Mouse (Mus musculus) cerebellum, adult 2 months (tissue): Measurements from ENCODE around the gene Spata5. TPM values are rescaled to one million over a fixed set of nuclear protein-coding genes. Genes with fewer than 3 reads are reported as not detected.

Source experiments
- DNase-seq, 2 experiments: peaks; one replicate each; pipeline ENCODE4 v3.0.0; 2021
- H3K27ac ChIP-seq: fragments of 200-500 bp; 2 replicates; pipeline ENCODE4 v1.5.1; 2012; ENCODE audit warnings: low read length, control low read depth, inconsistent platforms; ENCODE audit not compliant: insufficient read depth
- H3K27me3 ChIP-seq: fragments of 200-500 bp; 2 replicates; pipeline ENCODE4 v1.6.1; 2012; ENCODE audit warnings: inconsistent platforms, mild to moderate bottlenecking, low read length, moderate library complexity; ENCODE audit not compliant: control insufficient read depth, insufficient read depth
- H3K4me1 ChIP-seq: fragments of 200-500 bp; 2 replicates; pipeline ENCODE4 v1.6.1; 2011; ENCODE audit warnings: low read length; ENCODE audit not compliant: control insufficient read depth, insufficient read depth
- H3K4me3 ChIP-seq: fragments of 200-500 bp; replicated peaks from 2 replicates; pipeline ENCODE3; 2011; ENCODE audit warnings: mild to moderate bottlenecking, low read depth, low read length, control low read depth; ENCODE audit not compliant: insufficient read depth
- CTCF ChIP-seq: fragments of 200-500 bp; IDR thresholded peaks from 2 replicates; pipeline ENCODE4 v1.5.1; 2011; ENCODE audit warnings: low read depth, mild to moderate bottlenecking, control low read depth, low read length, moderate library complexity, borderline replicate concordance; ENCODE audit not compliant: insufficient read depth
- POLR2A ChIP-seq: fragments of 200-500 bp; IDR thresholded peaks from 2 replicates; pipeline ENCODE4 v1.6.1; 2011; ENCODE audit warnings: low read length, control low read depth, borderline replicate concordance; ENCODE audit not compliant: insufficient read depth
- WGBS: fragments of 180-500 bp; shearing (Covaris S2); methylation state at CpG from one replicate; pipeline ENCODE4 v1.1.7; 2018; 5-methylcytosine and 5-hydroxymethylcytosine counted together
- polyA plus RNA-seq: library from polyadenylated mRNA; depleted of rRNA; stranded (reverse); fragments of >200 nt; gene quantifications from 2 replicates; pipeline ENCODE4 v1.2.3, GENCODE M21; 2012

Spata5 gene
- polyA plus RNA-seq, 1 experiment = 8.0 TPM

DNA sequence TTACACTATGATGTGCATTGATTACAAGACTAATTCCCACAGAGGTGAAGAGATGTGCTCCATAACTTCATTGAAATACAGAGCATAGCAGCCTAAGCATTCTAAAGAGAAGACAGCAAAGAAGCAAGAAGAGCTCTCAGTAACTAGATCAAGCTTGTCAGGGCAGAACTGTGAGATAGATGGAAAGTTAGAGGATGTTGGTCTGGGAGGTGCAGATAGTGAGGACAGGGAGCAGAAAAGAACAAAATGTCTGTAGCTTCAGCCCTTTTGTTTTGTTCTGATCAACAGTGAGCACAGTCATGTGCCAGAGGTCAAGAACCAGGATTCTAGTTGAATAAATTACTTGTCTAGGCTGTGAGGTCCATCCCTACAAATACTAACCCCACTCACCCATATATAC lies 68.5 kb downstream of the Spata5 start:
- no peak overlapping the region for H3K4me3 ChIP-seq
- DNase-seq = no peak
- H3K27me3 ChIP-seq = no peaks in the 10 kb centered on the region
- TF ChIP-seq POLR2A = no peak
- TF ChIP-seq CTCF = no peak
- H3K27ac ChIP-seq = no peak overlapping the region
- no peaks in the 10 kb centered on the region for H3K4me1 ChIP-seq

DNA sequence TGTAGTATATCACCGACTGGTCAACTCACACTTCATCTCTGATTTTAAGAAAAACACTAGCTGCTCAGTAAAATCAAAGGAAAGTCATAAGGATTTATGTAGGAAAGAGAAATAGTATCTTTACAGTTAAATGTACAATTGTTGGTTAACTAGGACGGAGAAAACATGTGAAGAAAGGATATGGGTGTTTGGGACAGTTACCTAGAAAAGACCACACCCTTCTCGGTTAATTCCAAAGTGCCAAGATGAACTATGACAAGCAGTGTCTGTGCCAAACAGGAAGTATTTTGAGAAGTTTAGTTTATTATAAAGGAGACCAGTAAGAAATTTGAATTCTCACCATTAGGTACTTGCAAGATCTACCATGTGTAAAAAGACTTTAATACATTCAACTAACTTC lies 70.3 kb downstream of the Spata5 start:
- 95% methylated on average over 3 of the region's 3 CpGs for WGBS
- Histone ChIP-seq H3K27me3 (no peaks in the 10 kb centered on the region), H3K4me3 (no peak overlapping the region), H3K27ac (no peak overlapping the region), H3K4me1 (no peaks in the 10 kb centered on the region)
- TF ChIP-seq POLR2A (no peak), CTCF (no peak)
- DNase-seq = no peak

DNA sequence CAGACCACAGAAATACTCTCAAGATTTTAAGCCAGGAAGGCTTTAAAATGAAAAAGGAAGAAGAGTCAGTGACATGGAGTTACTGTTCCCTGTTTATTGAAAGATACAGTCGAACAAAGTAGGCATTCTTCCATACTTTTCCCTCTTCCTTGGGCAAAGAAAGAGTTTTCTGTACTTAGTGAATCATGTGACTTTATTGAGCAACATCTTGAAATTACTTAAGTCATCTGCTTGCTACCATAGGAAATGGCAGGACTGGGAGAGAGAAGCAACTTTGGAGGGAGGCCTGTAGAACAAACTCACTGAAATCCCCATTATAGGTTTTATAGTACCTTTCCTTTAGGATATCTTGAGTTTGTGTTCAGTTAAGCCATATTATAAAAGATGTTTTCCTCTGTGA lies 81.2 kb downstream of the Spata5 start:
- TF ChIP-seq POLR2A (no peak), CTCF (no peak)
- no peak for DNase-seq
- H3K4me1 ChIP-seq = no peaks in the 10 kb centered on the region
- no peak overlapping the region for H3K27ac ChIP-seq
- no peak overlapping the region for H3K4me3 ChIP-seq
- H3K27me3 ChIP-seq = no peaks in the 10 kb centered on the region
- 83% methylated on average over 1 of the region's 1 CpGs for WGBS

DNA sequence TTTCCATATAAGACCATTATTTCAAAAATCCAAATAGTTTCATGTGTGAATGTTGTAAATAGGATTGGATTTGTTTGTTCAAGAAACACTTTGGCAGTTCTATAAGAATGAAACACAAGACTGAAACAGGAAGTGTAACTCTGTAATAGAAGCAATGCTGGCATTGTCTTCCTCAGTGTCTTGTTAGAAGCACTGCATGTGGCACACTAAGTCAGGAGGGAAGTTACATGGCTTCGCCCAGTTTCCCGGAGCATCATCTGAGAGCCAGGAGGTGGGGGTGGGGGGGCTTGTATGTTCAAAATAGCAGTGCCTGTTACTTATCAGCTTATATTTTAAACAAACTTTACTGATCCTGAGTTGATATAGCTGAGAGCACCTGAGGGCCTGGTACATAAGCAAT lies 82.9 kb downstream of the Spata5 start:
- no peak for DNase-seq
- no peak overlapping the region for H3K27ac ChIP-seq
- 71% methylated on average over 2 of the region's 2 CpGs for WGBS
- no peak overlapping the region for H3K4me3 ChIP-seq
- no peaks in the 10 kb centered on the region for H3K4me1 ChIP-seq
- TF ChIP-seq POLR2A = no peak
- no peak for TF ChIP-seq CTCF
- no peaks in the 10 kb centered on the region for H3K27me3 ChIP-seq

- Histone ChIP-seq H3K4me3 (no peak overlapping the region), H3K27me3 (no peaks in the 10 kb centered on the region), H3K4me1 (no peaks in the 10 kb centered on the region), H3K27ac (no peak overlapping the region)
- TF ChIP-seq POLR2A (no peak), CTCF (no peak)
- no peak for DNase-seq
Measured at GRCm38 (mm10) chr3:37503846-37504245, 84.2 kb downstream of the Spata5 start.

GRCm38 (mm10) chr3:37510055-37511032 lies 90.6 kb downstream of the Spata5 start:
- Histone ChIP-seq H3K4me1 (no peaks in the 10 kb centered on the region), H3K27me3 (no peaks in the 10 kb centered on the region), H3K4me3 (no peak overlapping the region), H3K27ac (no peak overlapping the region)
- 53% methylated on average over 7 of the region's 7 CpGs for WGBS
- DNase-seq = no peak
- TF ChIP-seq POLR2A (no peak), CTCF (no peak)

DNA sequence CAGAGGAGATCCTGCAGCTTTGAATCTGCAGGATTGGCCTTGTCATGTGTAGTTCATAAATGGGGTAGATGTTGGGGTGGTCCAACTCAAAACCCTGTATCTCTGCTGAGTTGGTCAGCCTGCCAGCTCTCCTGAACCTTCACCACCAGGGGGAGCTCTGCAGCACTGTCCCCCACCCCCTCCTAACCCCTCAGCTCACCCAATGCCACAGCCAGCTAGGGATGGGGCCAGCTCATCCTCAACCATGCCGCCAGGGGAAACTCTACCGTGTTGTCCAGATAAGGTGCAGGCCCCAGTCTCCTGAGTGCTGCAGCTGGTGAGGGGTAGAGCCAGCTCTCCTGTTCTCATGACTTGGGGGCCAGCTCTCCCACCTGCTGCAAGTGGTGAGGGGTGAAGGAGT lies 95.8 kb downstream of the Spata5 start:
- DNase-seq = peak; percentile 1 to 11
- Histone ChIP-seq H3K4me1 (no peaks in the 10 kb centered on the region), H3K4me3 (no peak overlapping the region), H3K27me3 (no peaks in the 10 kb centered on the region), H3K27ac (no peak overlapping the region)
- WGBS = 24% methylated on average over 2 of the region's 2 CpGs
- TF ChIP-seq CTCF (peak; percentile 30; the same call in 1 of the 2 replicates), POLR2A (no peak)

DNA sequence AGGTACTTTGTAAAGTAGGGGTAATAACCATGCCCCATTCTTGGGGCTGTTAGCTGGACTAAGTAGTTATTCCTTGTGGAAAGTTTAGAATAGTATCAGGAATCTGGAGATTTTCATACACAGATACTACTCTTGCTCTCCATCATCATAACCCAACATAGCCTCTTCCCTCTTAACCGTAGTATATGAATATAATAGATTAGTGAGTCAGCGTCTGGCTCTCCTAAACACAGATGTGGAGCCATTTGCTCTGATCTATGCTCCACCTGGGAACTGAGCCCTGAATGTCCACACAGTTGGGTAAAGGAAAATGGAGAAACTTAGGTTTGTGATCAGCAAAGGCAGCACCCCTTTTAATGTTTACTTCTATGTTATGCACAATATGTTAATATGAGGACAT lies 96.7 kb downstream of the Spata5 start:
- Histone ChIP-seq H3K4me3 (no peak overlapping the region), H3K27ac (no peak overlapping the region), H3K27me3 (no peaks in the 10 kb centered on the region), H3K4me1 (no peaks in the 10 kb centered on the region)
- no peak for DNase-seq
- TF ChIP-seq POLR2A (no peak), CTCF (no peak)
- WGBS = 97% methylated on average over 2 of the region's 2 CpGs
